Mouse (Mus musculus) lung, postnatal 14 days (tissue): ENCODE results near the gene Tnfrsf14.

Experiments used
- DNase-seq: peaks from one replicate; pipeline ENCODE4 v3.0.0; 2021

Gene Tnfrsf14

DNA sequence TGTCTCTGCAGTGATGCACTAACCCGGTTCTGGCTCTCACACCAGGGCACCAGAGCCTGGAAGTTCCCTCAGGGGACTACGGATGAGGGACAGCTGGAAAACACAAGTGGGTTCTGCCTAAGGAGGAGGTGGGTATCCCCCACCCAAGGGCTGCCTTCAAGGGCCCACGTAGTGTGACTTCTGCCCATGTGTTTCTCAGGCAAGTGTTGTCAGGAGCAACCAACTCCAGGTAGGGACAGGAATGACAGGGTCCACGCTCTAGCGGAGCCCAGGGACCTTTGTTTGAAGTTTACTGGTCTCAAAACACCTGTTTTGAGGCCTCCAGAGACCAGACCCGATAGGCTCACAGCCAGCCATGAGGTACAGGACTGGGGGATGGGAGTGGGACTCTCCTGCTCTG is 55.2 kb downstream of the Tnfrsf14 start:
- DNase-seq, result no peak
